Mouse (Mus musculus) retina, postnatal 7 days (tissue): ENCODE measurements around the gene B2m.

ENCODE experiments used
- DNase-seq: peaks from one replicate; pipeline ENCODE4 v3.0.0-alpha.2; 2012; ENCODE audit warnings: low read depth, low spot score

The B2m gene

GRCm38 (mm10) chr2:122149716-122150115 is 2.2 kb downstream of the B2m start:
- DNase-seq, result no peak

GRCm38 (mm10) chr2:122151221-122151620 is 3.7 kb downstream of the B2m start:
- no peak for DNase-seq

- DNase-seq, result no peak
These were observed 5.4 kb downstream of the B2m start for GRCm38 (mm10) chr2:122152850-122153249.

GRCm38 (mm10) chr2:122153681-122154365 is 6.3 kb downstream of the B2m start:
- no peak for DNase-seq

GRCm38 (mm10) chr2:122154479-122154878 is 7.0 kb downstream of the B2m start:
- DNase-seq, result no peak

GRCm38 (mm10) chr2:122155292-122155691 is 7.8 kb downstream of the B2m start:
- no peak for DNase-seq

GRCm38 (mm10) chr2:122156051-122156700 is 8.7 kb downstream of the B2m start:
- no peak for DNase-seq

- no peak for DNase-seq
These were observed 10.1 kb downstream of the B2m start for GRCm38 (mm10) chr2:122157561-122157960.

GRCm38 (mm10) chr2:122158362-122158802 is 10.9 kb downstream of the B2m start:
- DNase-seq, result no peak

GRCm38 (mm10) chr2:122159667-122160066 is 12.2 kb downstream of the B2m start:
- DNase-seq, result no peak

- peak; percentile 48 for DNase-seq
These were observed 13.2 kb downstream of the B2m start, which contains the start of gene Trim69 for GRCm38 (mm10) chr2:122160680-122161079. TSS of gene Trim69 (plus strand) at chr2:122160700.

- DNase-seq, result no peak
These were observed 14.1 kb downstream of the B2m start for GRCm38 (mm10) chr2:122161542-122161941.

- DNase-seq, result no peak
These were observed 15.0 kb downstream of the B2m start for GRCm38 (mm10) chr2:122162529-122162928.

GRCm38 (mm10) chr2:122163430-122164195 is 16.1 kb downstream of the B2m start:
- no peak for DNase-seq

- DNase-seq, result no peak
These were observed 16.8 kb downstream of the B2m start for GRCm38 (mm10) chr2:122164293-122164692.

- DNase-seq, result no peak
These were observed 23.8 kb downstream of the B2m start for GRCm38 (mm10) chr2:122171292-122171691.

GRCm38 (mm10) chr2:122172188-122172587 is 24.7 kb downstream of the B2m start:
- DNase-seq, result no peak

GRCm38 (mm10) chr2:122180051-122180822 is 32.8 kb downstream of the B2m start:
- no peak for DNase-seq

- DNase-seq, result no peak
These were observed 37.6 kb downstream of the B2m start for GRCm38 (mm10) chr2:122185086-122185485.

GRCm38 (mm10) chr2:122186106-122186505 is 38.6 kb downstream of the B2m start, which contains the start of the genes Patl2 and Terb2:
TSS of gene Patl2 (minus strand) at chr2:122186189.
TSS of gene Terb2 (plus strand) at chr2:122186272.
- DNase-seq, result no peak

GRCm38 (mm10) chr2:122186751-122187150 is 39.3 kb downstream of the B2m start:
- DNase-seq, result no peak
